Mouse (Mus musculus): ENCODE measurements around the gene Rhoc. TPM values are rescaled to one million over a fixed set of nuclear protein-coding genes. Genes with fewer than 3 reads are reported as not detected.
"Not testable (repeated sequence)": the region's sequence is repeated elsewhere in the genome, so short reads cannot be mapped to it uniquely, and the experiment has no call there.

Gene Rhoc
- total RNA-seq, 2 experiments from 2014 or later = 26.1 to 41.6 TPM

DNA sequence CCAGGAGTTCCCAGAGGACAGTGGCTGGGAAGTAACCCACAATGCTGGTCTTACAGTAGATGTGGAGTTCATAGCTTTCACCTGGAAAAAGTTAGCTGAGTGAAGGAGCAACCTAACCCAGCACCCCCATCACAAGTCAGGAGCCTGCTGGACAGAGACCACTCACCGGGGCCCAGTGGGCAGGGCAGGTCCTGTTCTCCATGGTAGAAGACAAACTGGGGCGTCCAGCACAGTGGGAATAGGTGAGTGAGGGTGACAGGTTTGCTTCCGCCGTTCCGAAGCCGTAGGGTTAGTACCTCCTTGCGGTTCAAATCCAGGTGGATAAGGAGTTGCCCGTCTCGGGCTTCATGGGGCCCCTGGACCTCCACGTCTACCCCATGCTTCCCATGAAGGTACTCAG is 16.1 kb downstream of the Rhoc start:
- Histone ChIP-seq H3K4me3 (no peak overlapping the region), H3K27ac (no peak overlapping the region)
- intact Hi-C loops (cut with DNase I) = no loop called here
- TF ChIP-seq CTCF (IDR thresholded peaks at IDR 0.05) = no peak
- DNase-seq = no peak

- DNase-seq = no peak
- intact Hi-C loops (cut with DNase I) = no loop called here
- no peak overlapping the region for H3K27ac ChIP-seq
- no peak for TF ChIP-seq CTCF (IDR thresholded peaks at IDR 0.05)
- no peak overlapping the region for H3K4me3 ChIP-seq
Measured at GRCm38 (mm10) chr3:104805539-104805938, 17.4 kb downstream of the Rhoc start.

DNA sequence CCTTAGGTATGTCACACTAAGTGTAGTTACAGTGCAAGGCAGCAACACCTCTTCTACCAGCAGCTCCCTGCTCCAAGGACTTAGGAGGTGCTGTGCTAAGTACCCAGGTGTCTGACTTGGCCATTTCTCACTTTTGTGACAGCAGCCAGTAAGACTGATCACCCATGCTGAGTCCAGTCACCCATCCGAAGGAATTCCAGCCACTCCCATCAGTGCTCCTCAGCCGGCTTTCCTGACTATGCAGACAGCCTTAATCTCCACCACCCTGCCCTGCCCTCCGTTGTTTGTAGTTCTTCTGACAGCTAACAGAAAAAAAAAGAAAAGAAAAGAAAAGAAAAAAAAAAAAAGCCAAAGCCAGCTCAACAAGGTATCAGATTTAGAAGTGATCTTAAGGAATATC is 23.6 kb downstream of the Rhoc start:
- intact Hi-C loops (cut with DNase I) = no loop called here
- H3K27ac ChIP-seq = no peak overlapping the region
- no peak for DNase-seq
- no peak for TF ChIP-seq CTCF (IDR thresholded peaks at IDR 0.05)
- H3K4me3 ChIP-seq = no peak overlapping the region

- intact Hi-C loops (cut with DNase I) = no loop called here
- TF ChIP-seq CTCF (IDR thresholded peaks at IDR 0.05) = no peak
- Histone ChIP-seq H3K27ac (no peak overlapping the region), H3K4me3 (no peak overlapping the region)
- no peak for DNase-seq
Measured at GRCm38 (mm10) chr3:104812254-104812653, 24.1 kb downstream of the Rhoc start.

DNA sequence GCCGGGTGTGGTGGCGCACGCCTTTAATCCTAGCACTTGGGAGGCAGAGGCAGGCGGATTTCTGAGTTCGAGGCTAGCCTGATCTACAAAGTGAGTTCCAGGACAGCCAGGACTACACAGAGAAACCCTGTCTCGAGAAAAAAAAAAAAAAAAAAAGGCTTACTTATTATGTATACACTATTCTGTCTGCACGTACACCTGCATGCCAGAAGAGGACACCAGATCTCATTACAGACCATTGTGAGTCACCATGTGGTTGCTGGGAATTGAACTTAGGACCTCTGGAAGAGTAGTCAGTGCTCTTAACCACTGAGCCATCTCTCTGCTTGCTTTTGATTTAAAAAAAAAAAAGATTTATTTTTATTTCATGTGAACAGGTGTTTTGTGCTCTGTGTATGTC is 25.1 kb downstream of the Rhoc start:
- intact Hi-C loops (cut with DNase I); H3K4me3 ChIP-seq; DNase-seq; H3K27ac ChIP-seq: not testable (repeated sequence)

DNA sequence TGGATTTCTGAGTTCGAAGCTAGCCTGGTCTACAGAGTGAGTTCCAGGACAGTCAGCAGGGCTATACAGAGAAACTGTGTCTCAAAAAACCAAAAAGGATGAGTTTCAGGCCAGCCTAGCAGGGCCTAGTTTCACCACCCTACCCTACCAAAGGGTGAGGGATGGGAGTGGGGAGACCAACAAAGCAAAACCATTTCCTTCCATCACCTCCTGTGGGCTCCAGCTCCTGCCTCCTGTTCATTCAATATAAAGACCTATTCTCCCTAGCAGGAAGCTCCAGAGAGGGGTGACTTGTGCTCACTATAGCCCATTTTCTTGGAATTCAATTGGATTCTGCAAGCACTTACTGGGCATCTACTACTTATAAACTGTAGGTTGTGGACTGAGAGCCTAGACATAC is 26.6 kb downstream of the Rhoc start:
- no peak overlapping the region for H3K27ac ChIP-seq
- intact Hi-C loops (cut with DNase I) = loop anchor here (5.0 kb wide), 1 partner anchor 32 kb away; the partner anchor contains the start of genes Fam19a3 and Ppm1j

GRCm38 (mm10) chr3:104815346-104815745 is 27.2 kb downstream of the Rhoc start:
- DNase-seq = no peak
- Histone ChIP-seq H3K27ac (no peak overlapping the region), H3K4me3 (no peak overlapping the region)
- no peak for TF ChIP-seq CTCF (IDR thresholded peaks at IDR 0.05)
- intact Hi-C loops (cut with DNase I) = loop anchor here (5.0 kb wide), 1 partner anchor 33 kb away; the partner anchor contains the start of genes Fam19a3 and Ppm1j

More for the DNA sequence above, 26.6 kb downstream of the Rhoc start:
- TF ChIP-seq CTCF (IDR thresholded peaks at IDR 0.05) = no peak
- no peak for DNase-seq
- H3K4me3 ChIP-seq = no peak overlapping the region

GRCm38 (mm10) chr3:104816130-104816529 is 28.0 kb downstream of the Rhoc start:
- Histone ChIP-seq H3K4me3 (no peak overlapping the region), H3K27ac (no peak overlapping the region)
- intact Hi-C loops (cut with DNase I) = loop anchor here (5.0 kb wide), 1 partner anchor 34 kb away; the partner anchor contains the start of genes Fam19a3 and Ppm1j
- DNase-seq = no peak
- no peak for TF ChIP-seq CTCF (IDR thresholded peaks at IDR 0.05)

GRCm38 (mm10) chr3:104817481-104817990 is 29.4 kb downstream of the Rhoc start:
- H3K27ac ChIP-seq = peak overlapping the region; percentile 83
- TF ChIP-seq CTCF (IDR thresholded peaks at IDR 0.05) = no peak
- DNase-seq = peak; percentile 68
- H3K4me3 ChIP-seq = peak overlapping the region; percentile 96
- intact Hi-C loops (cut with DNase I) = loop anchor here (5.0 kb wide), 1 partner anchor 35 kb away; the partner anchor contains the start of genes Fam19a3 and Ppm1j

DNA sequence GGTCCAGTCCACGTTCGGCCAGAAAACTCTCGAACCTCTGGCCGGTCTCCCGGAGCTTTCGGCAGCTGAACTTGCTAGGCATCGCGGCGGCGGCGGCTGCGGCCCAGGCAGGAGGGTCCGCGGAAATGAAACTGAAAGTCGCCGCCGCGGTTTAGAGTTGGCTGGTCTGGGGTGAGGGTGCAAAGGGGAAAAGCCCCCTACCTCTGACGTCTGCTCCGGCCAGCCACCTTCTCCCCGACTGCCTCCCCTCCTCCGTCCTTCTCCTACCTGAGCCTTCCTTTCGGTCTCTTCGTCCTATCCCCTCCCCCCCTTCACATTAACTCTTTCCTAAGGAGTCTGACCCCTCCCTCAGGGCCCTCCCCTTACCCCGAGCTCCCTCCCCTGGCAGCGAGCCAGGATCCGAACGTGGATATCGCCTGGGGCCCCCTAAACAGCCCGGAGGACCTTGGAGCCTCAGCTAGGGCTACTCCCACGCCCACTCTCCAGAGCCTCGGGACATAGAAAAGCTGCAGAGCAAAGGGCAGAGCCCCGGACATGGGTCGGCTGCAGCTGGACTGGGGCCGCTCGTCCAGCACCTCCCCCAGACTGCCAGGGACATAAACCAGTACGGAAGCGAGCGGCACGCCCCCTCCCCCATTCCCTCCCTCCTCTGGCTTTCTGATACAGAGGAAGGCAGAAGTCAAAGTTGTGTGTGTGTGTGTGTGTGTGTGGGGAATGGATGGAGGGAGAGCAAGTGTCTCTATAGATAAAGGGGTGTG is 30.0 kb downstream of the Rhoc start, which contains the start of gene Mov10:
Mov10 (minus strand) TSS at position 573 of the 758 bp plus-strand sequence.
- H3K4me3 ChIP-seq = peak within 1 kb of the TSS; percentile 96
- intact Hi-C loops (cut with DNase I) = loop anchor here (5.0 kb wide), 1 partner anchor 36 kb away; the partner anchor contains the start of genes Fam19a3 and Ppm1j
- TF ChIP-seq CTCF (IDR thresholded peaks at IDR 0.05) = no peak
- DNase-seq = peak; percentile 76
- H3K27ac ChIP-seq = peak within 1 kb of the TSS; percentile 83

- TF ChIP-seq CTCF (IDR thresholded peaks at IDR 0.05) = no peak
- intact Hi-C loops (cut with DNase I) = loop anchor here (5.0 kb wide), 1 partner anchor 36 kb away; the partner anchor contains the start of genes Fam19a3 and Ppm1j
Measured at GRCm38 (mm10) chr3:104818749-104819134, 30.6 kb downstream of the Rhoc start.

GRCm38 (mm10) chr3:104820426-104820825 is 32.3 kb downstream of the Rhoc start:
- no peak overlapping the region for H3K4me3 ChIP-seq
- DNase-seq = no peak
- no peak for TF ChIP-seq CTCF (IDR thresholded peaks at IDR 0.05)
- no peak overlapping the region for H3K27ac ChIP-seq
- intact Hi-C loops (cut with DNase I) = no loop called here

More at GRCm38 (mm10) chr3:104818749-104819134, 30.6 kb downstream of the Rhoc start:
- DNase-seq = no peak
- Histone ChIP-seq H3K27ac (peak overlapping the region; percentile 83), H3K4me3 (peak overlapping the region; percentile 96)

GRCm38 (mm10) chr3:104822413-104822812 is 34.2 kb downstream of the Rhoc start:
- no peak for DNase-seq
- no peak for TF ChIP-seq CTCF (IDR thresholded peaks at IDR 0.05)
- Histone ChIP-seq H3K27ac (no peak overlapping the region), H3K4me3 (no peak overlapping the region)
- intact Hi-C loops (cut with DNase I) = no loop called here
